Mouse (Mus musculus) C2C12 (cell line): ENCODE measurements around the gene Atp5d.

Experiments
- CTCF ChIP-seq: IDR thresholded peaks from one replicate; pipeline ENCODE4 v1.5.1; 2011; ENCODE audit not compliant: control insufficient read depth, insufficient read depth, insufficient read length
- FOSL1 ChIP-seq: IDR thresholded peaks from one replicate; pipeline ENCODE4 v1.8.0; 2011; ENCODE audit warnings: mild to moderate bottlenecking, low read length; ENCODE audit not compliant: poor library complexity, insufficient read depth, severe bottlenecking
- MAX ChIP-seq: IDR thresholded peaks from one replicate; pipeline ENCODE4 v1.6.1; 2011; ENCODE audit warnings: mild to moderate bottlenecking, control low read depth
- MYOD1 ChIP-seq: IDR thresholded peaks from one replicate; pipeline ENCODE4 v1.6.1; 2011; ENCODE audit warnings: low read depth; ENCODE audit not compliant: control insufficient read depth, insufficient read length
- USF1 ChIP-seq: IDR thresholded peaks from one replicate; pipeline ENCODE4 v1.6.1; 2011; ENCODE audit warnings: low read depth, mild to moderate bottlenecking, control low read depth, moderate library complexity

- TF ChIP-seq CTCF: no peak
- no peak for TF ChIP-seq USF1
- TF ChIP-seq FOSL1: no peak
- no peak for TF ChIP-seq MYOD1
- TF ChIP-seq MAX: no peak
These were observed 23.8 kb downstream of the Atp5d start for GRCm38 (mm10) chr10:80162243-80162608.
